Mouse (Mus musculus) cortical plate, adult 2 months (tissue): ENCODE results near the gene Daam2.

Source experiments
- CTCF ChIP-seq: fragments of 200-500 bp; IDR thresholded peaks from 2 replicates; pipeline ENCODE4 v1.5.1; 2011; ENCODE audit warnings: mild to moderate bottlenecking, control low read depth, low read length; ENCODE audit not compliant: insufficient read depth; ENCODE audit errors: extremely low read depth
- POLR2A ChIP-seq: fragments of 200-500 bp; IDR thresholded peaks from 2 replicates; pipeline ENCODE4 v1.6.1; 2011; ENCODE audit warnings: mild to moderate bottlenecking, low read length, control low read depth; ENCODE audit not compliant: insufficient read depth; ENCODE audit errors: extremely low read depth

- TF ChIP-seq CTCF (no peak), POLR2A (no peak)
Measured at GRCm38 (mm10) chr17:49489098-49489497, 75.0 kb downstream of the Daam2 start.
